Mouse (Mus musculus): Measurements from ENCODE around the gene Gm5089.

Gene Gm5089

GRCm38 (mm10) chr14:122477971-122478573 is 27.2 kb upstream of the Gm5089 start:
- no peak for DNase-seq (ENCODE audit: low spot score in 2 of 2)

GRCm38 (mm10) chr14:122477261-122477671 is 26.4 kb upstream of the Gm5089 start:
- no peak for DNase-seq (ENCODE audit: low spot score in 2 of 2)

- DNase-seq (ENCODE audit: low spot score in 2 of 2): no peak
Observed at GRCm38 (mm10) chr14:122476822-122477215, 25.9 kb upstream of the Gm5089 start.

GRCm38 (mm10) chr14:122476041-122476821 is 25.3 kb upstream of the Gm5089 start:
- DNase-seq (ENCODE audit: low spot score in 2 of 2): no peak

- DNase-seq (ENCODE audit: low spot score in 2 of 2): no peak
Observed at GRCm38 (mm10) chr14:122475557-122476040, 24.7 kb upstream of the Gm5089 start.

GRCm38 (mm10) chr14:122474891-122475556 is 24.1 kb upstream of the Gm5089 start, which contains the start of gene Zic2:
Gene Zic2 (plus strand): TSS chr14:122475435.
- DNase-seq (ENCODE audit: low spot score in 2 of 2): no peak

- no peak for DNase-seq (ENCODE audit: low spot score in 2 of 2)
Observed at GRCm38 (mm10) chr14:122474041-122474890, 23.4 kb upstream of the Gm5089 start.

- no peak for DNase-seq (ENCODE audit: low spot score in 2 of 2)
Observed at GRCm38 (mm10) chr14:122473211-122473751, 22.4 kb upstream of the Gm5089 start.

GRCm38 (mm10) chr14:122472647-122473046 is 21.7 kb upstream of the Gm5089 start:
- no peak for DNase-seq (ENCODE audit: low spot score in 2 of 2)

- DNase-seq (ENCODE audit: low spot score in 2 of 2): no peak
Observed at GRCm38 (mm10) chr14:122472161-122472560, 21.2 kb upstream of the Gm5089 start.

- no peak for DNase-seq (ENCODE audit: low spot score in 2 of 2)
Observed at GRCm38 (mm10) chr14:122471449-122472085, 20.7 kb upstream of the Gm5089 start.

- DNase-seq (ENCODE audit: low spot score in 2 of 2): no peak
Observed at GRCm38 (mm10) chr14:122468971-122469755, 18.2 kb upstream of the Gm5089 start.

GRCm38 (mm10) chr14:122467926-122468841 is 17.3 kb upstream of the Gm5089 start:
- DNase-seq (ENCODE audit: low spot score in 2 of 2): no peak

GRCm38 (mm10) chr14:122466756-122467362 is 15.9 kb upstream of the Gm5089 start:
- no peak for DNase-seq (ENCODE audit: low spot score in 2 of 2)

- no peak for DNase-seq (ENCODE audit: low spot score in 2 of 2)
Observed at GRCm38 (mm10) chr14:122465931-122466490, 15.1 kb upstream of the Gm5089 start.

- no peak for DNase-seq (ENCODE audit: low spot score in 2 of 2)
Observed at GRCm38 (mm10) chr14:122464763-122465741, 14.1 kb upstream of the Gm5089 start, which contains the start of gene Zic5. Gene Zic5 (minus strand): TSS chr14:122465677.

- DNase-seq (ENCODE audit: low spot score in 2 of 2): no peak
Observed at GRCm38 (mm10) chr14:122464351-122464762, 13.4 kb upstream of the Gm5089 start.

Data from urinary bladder, adult 18-20 months (tissue).